Mouse (Mus musculus): ENCODE data around the gene Orc3. TPM values are rescaled to one million over a fixed set of nuclear protein-coding genes. Genes with fewer than 3 reads are reported as not detected.

The Orc3 gene
- total RNA-seq, 1 experiment = 72.9 TPM

- no peak overlapping the region for H3K9ac ChIP-seq (ENCODE audit: insufficient read depth, low read depth, low read length, poor library complexity, severe bottlenecking)
- H3K4me1 ChIP-seq (ENCODE audit: control insufficient read depth in 2 of 2, insufficient read depth in 2 of 2, low read length in 2 of 2, poor library complexity in 1 of 2) = peaks cover 0 to 2% of the 10 kb centered on the region in 2 experiments; a peak in 1 of 4 replicates
- peaks cover 35% of the 10 kb centered on the region for H3K36me3 ChIP-seq (ENCODE audit: control insufficient read depth, insufficient read depth, low read length, poor library complexity, severe bottlenecking)
- no peak overlapping the region for H3K27ac ChIP-seq (ENCODE audit: insufficient read depth, low read depth, low read length, poor library complexity, severe bottlenecking)
- no peak for DNase-seq (ENCODE audit: low read depth, low spot score)
- H3K4me3 ChIP-seq (ENCODE audit: insufficient read depth in 1 of 2, low read depth in 1 of 2, low read length in 2 of 2, poor library complexity in 1 of 2, severe bottlenecking in 1 of 2) = no peak overlapping the region
- in situ Hi-C loops (cut with MboI; ENCODE audit: low sequenced_read_pairs in 2 of 2, unreplicated experiment in 2 of 2) = no loop called here
- H3K9me3 ChIP-seq (ENCODE audit: control insufficient read depth, insufficient read depth, low read depth, low read length) = no peaks in the 10 kb centered on the region
- no peak for TF ChIP-seq HCFC1 (IDR thresholded peaks at IDR 0.05; ENCODE audit: borderline replicate concordance, insufficient read depth, low read length)
- no peak for TF ChIP-seq ZC3H11A (IDR thresholded peaks at IDR 0.05; ENCODE audit: borderline replicate concordance, low read depth, low read length)
- TF ChIP-seq ZNF384 (IDR thresholded peaks at IDR 0.05; ENCODE audit: low read depth, low read length) = no peak
- TF ChIP-seq CHD2 (IDR thresholded peaks at IDR 0.05; ENCODE audit: low read depth, low read length) = no peak
- no peak for TF ChIP-seq MAFK (IDR thresholded peaks at IDR 0.05; ENCODE audit: insufficient read depth, low read depth, low read length)
Measured at GRCm38 (mm10) chr4:34577028-34577427, 37.7 kb downstream of the Orc3 start.

- peaks cover 30% of the 10 kb centered on the region for H3K36me3 ChIP-seq (ENCODE audit: control insufficient read depth, insufficient read depth, low read length, poor library complexity, severe bottlenecking)
- no peak overlapping the region for H3K9ac ChIP-seq (ENCODE audit: insufficient read depth, low read depth, low read length, poor library complexity, severe bottlenecking)
- no peak overlapping the region for H3K27ac ChIP-seq (ENCODE audit: insufficient read depth, low read depth, low read length, poor library complexity, severe bottlenecking)
- no peak for DNase-seq (ENCODE audit: low read depth, low spot score)
- TF ChIP-seq HCFC1 (IDR thresholded peaks at IDR 0.05; ENCODE audit: borderline replicate concordance, insufficient read depth, low read length) = no peak
- no peak for TF ChIP-seq CHD2 (IDR thresholded peaks at IDR 0.05; ENCODE audit: low read depth, low read length)
- no peak for TF ChIP-seq MAFK (IDR thresholded peaks at IDR 0.05; ENCODE audit: insufficient read depth, low read depth, low read length)
- TF ChIP-seq ZC3H11A (IDR thresholded peaks at IDR 0.05; ENCODE audit: borderline replicate concordance, low read depth, low read length) = no peak
- TF ChIP-seq ZNF384 (IDR thresholded peaks at IDR 0.05; ENCODE audit: low read depth, low read length) = no peak
- no peak overlapping the region for H3K4me3 ChIP-seq (ENCODE audit: insufficient read depth in 1 of 2, low read depth in 1 of 2, low read length in 2 of 2, poor library complexity in 1 of 2, severe bottlenecking in 1 of 2)
- no peaks in the 10 kb centered on the region for H3K4me1 ChIP-seq (ENCODE audit: control insufficient read depth in 2 of 2, insufficient read depth in 2 of 2, low read length in 2 of 2, poor library complexity in 1 of 2)
- no peaks in the 10 kb centered on the region for H3K9me3 ChIP-seq (ENCODE audit: control insufficient read depth, insufficient read depth, low read depth, low read length)
- in situ Hi-C loops (cut with MboI; ENCODE audit: low sequenced_read_pairs in 2 of 2, unreplicated experiment in 2 of 2) = no loop called here
Measured at GRCm38 (mm10) chr4:34572876-34573275, 41.9 kb downstream of the Orc3 start.

DNA sequence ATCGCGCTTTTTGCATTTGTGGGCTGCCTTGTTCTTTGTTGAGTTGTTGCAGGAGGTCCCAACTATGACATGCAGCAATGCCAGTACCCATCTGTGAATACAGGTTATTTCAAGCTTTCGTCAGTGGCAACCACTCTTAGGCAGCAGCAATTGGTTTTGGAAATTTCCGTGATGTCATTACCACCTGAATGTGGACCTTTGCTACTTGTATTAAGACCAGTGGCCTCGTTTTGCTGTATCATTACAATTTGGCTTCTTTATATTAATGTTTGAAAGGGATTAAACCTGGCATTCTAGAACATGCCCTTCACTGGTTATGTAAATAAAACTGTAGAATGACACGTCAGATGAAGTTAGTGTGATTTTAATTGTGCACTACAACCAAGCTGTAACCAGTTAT lies 48.5 kb downstream of the Orc3 start:
- Histone ChIP-seq H3K9me3 (ENCODE audit: control insufficient read depth, insufficient read depth, low read depth, low read length) (no peaks in the 10 kb centered on the region), H3K27ac (ENCODE audit: insufficient read depth, low read depth, low read length, poor library complexity, severe bottlenecking) (no peak overlapping the region), H3K4me1 (ENCODE audit: control insufficient read depth in 2 of 2, insufficient read depth in 2 of 2, low read length in 2 of 2, poor library complexity in 1 of 2) (no peaks in the 10 kb centered on the region), H3K9ac (ENCODE audit: insufficient read depth, low read depth, low read length, poor library complexity, severe bottlenecking) (no peak overlapping the region), H3K36me3 (ENCODE audit: control insufficient read depth, insufficient read depth, low read length, poor library complexity, severe bottlenecking) (peaks cover 9% of the 10 kb centered on the region), H3K4me3 (ENCODE audit: insufficient read depth in 1 of 2, low read depth in 1 of 2, low read length in 2 of 2, poor library complexity in 1 of 2, severe bottlenecking in 1 of 2) (no peak overlapping the region)
- TF ChIP-seq ZC3H11A (IDR thresholded peaks at IDR 0.05; ENCODE audit: borderline replicate concordance, low read depth, low read length) (no peak), CHD2 (IDR thresholded peaks at IDR 0.05; ENCODE audit: low read depth, low read length) (no peak), MAFK (IDR thresholded peaks at IDR 0.05; ENCODE audit: insufficient read depth, low read depth, low read length) (no peak), ZNF384 (IDR thresholded peaks at IDR 0.05; ENCODE audit: low read depth, low read length) (no peak), HCFC1 (IDR thresholded peaks at IDR 0.05; ENCODE audit: borderline replicate concordance, insufficient read depth, low read length) (no peak)
- in situ Hi-C loops (cut with MboI; ENCODE audit: low sequenced_read_pairs in 2 of 2, unreplicated experiment in 2 of 2) = no loop called here
- DNase-seq (ENCODE audit: low read depth, low spot score) = no peak

DNA sequence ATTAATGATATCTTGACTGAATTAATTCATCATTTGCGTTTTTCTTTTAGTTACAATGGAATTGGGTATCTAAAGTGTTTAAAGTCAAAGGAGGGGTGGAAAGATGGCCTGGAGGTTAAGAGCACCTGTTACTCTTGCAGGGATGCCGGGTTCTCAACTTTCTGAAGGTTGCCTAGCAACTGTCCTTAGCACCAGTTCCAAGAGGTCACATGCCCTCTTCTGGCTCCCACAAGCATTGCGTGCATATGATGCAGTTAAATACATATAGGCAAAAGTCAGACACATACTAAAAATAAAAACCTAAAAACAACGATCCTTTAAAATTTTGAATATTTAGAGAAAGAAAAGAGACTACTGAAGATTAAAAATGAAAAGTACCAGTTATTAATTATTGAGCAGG lies 53.8 kb downstream of the Orc3 start:
- Histone ChIP-seq H3K9me3 (ENCODE audit: control insufficient read depth, insufficient read depth, low read depth, low read length) (no peaks in the 10 kb centered on the region), H3K9ac (ENCODE audit: insufficient read depth, low read depth, low read length, poor library complexity, severe bottlenecking) (no peak overlapping the region), H3K4me1 (ENCODE audit: control insufficient read depth in 2 of 2, insufficient read depth in 2 of 2, low read length in 2 of 2, poor library complexity in 1 of 2) (peaks cover 0 to 12% of the 10 kb centered on the region in 2 experiments; a peak in 3 of 4 replicates), H3K27ac (ENCODE audit: insufficient read depth, low read depth, low read length, poor library complexity, severe bottlenecking) (no peak overlapping the region), H3K4me3 (ENCODE audit: insufficient read depth in 1 of 2, low read depth in 1 of 2, low read length in 2 of 2, poor library complexity in 1 of 2, severe bottlenecking in 1 of 2) (no peak overlapping the region), H3K36me3 (ENCODE audit: control insufficient read depth, insufficient read depth, low read length, poor library complexity, severe bottlenecking) (no peaks in the 10 kb centered on the region; the same call in 1 of the 2 replicates)
- TF ChIP-seq ZC3H11A (IDR thresholded peaks at IDR 0.05; ENCODE audit: borderline replicate concordance, low read depth, low read length) (no peak), HCFC1 (IDR thresholded peaks at IDR 0.05; ENCODE audit: borderline replicate concordance, insufficient read depth, low read length) (no peak), MAFK (IDR thresholded peaks at IDR 0.05; ENCODE audit: insufficient read depth, low read depth, low read length) (no peak), CHD2 (IDR thresholded peaks at IDR 0.05; ENCODE audit: low read depth, low read length) (no peak), ZNF384 (IDR thresholded peaks at IDR 0.05; ENCODE audit: low read depth, low read length) (no peak)
- peak; percentile 48 for DNase-seq (ENCODE audit: low read depth, low spot score)
- in situ Hi-C loops (cut with MboI; ENCODE audit: low sequenced_read_pairs in 2 of 2, unreplicated experiment in 2 of 2) = no loop called here

GRCm38 (mm10) chr4:34556183-34556582 lies 58.6 kb downstream of the Orc3 start:
- no peak overlapping the region for H3K27ac ChIP-seq (ENCODE audit: insufficient read depth, low read depth, low read length, poor library complexity, severe bottlenecking)
- H3K4me3 ChIP-seq (ENCODE audit: insufficient read depth in 1 of 2, low read depth in 1 of 2, low read length in 2 of 2, poor library complexity in 1 of 2, severe bottlenecking in 1 of 2) = no peak overlapping the region
- no peak overlapping the region for H3K9ac ChIP-seq (ENCODE audit: insufficient read depth, low read depth, low read length, poor library complexity, severe bottlenecking)
- peaks cover 3 to 18% of the 10 kb centered on the region in 2 experiments for H3K4me1 ChIP-seq (ENCODE audit: control insufficient read depth in 2 of 2, insufficient read depth in 2 of 2, low read length in 2 of 2, poor library complexity in 1 of 2)
- no peak for DNase-seq (ENCODE audit: low read depth, low spot score)
- TF ChIP-seq HCFC1 (IDR thresholded peaks at IDR 0.05; ENCODE audit: borderline replicate concordance, insufficient read depth, low read length) (no peak), MAFK (IDR thresholded peaks at IDR 0.05; ENCODE audit: insufficient read depth, low read depth, low read length) (no peak), ZNF384 (IDR thresholded peaks at IDR 0.05; ENCODE audit: low read depth, low read length) (no peak), ZC3H11A (IDR thresholded peaks at IDR 0.05; ENCODE audit: borderline replicate concordance, low read depth, low read length) (no peak), CHD2 (IDR thresholded peaks at IDR 0.05; ENCODE audit: low read depth, low read length) (no peak)
- in situ Hi-C loops (cut with MboI; ENCODE audit: low sequenced_read_pairs in 2 of 2, unreplicated experiment in 2 of 2) = no loop called here
- H3K36me3 ChIP-seq (ENCODE audit: control insufficient read depth, insufficient read depth, low read length, poor library complexity, severe bottlenecking) = peaks cover 2% of the 10 kb centered on the region; the same call in 1 of the 2 replicates
- no peaks in the 10 kb centered on the region for H3K9me3 ChIP-seq (ENCODE audit: control insufficient read depth, insufficient read depth, low read depth, low read length)

Data from ES-E14 (cell line).